Mouse (Mus musculus) kidney, adult 2 months (tissue): ENCODE results near the gene Cd200.

Source experiments
- CTCF ChIP-seq: fragments of 200-500 bp; conservative IDR thresholded peaks from 2 replicates; pipeline ENCODE4 v1.5.1; 2011; ENCODE audit warnings: low read depth, mild to moderate bottlenecking, control low read depth, low read length, moderate library complexity, mixed read lengths; ENCODE audit not compliant: insufficient read depth, insufficient read length
- POLR2A ChIP-seq: fragments of 200-500 bp; IDR thresholded peaks from one replicate; pipeline ENCODE4 v1.6.1; 2011; ENCODE audit warnings: low read depth, low read length, control low read depth

DNA sequence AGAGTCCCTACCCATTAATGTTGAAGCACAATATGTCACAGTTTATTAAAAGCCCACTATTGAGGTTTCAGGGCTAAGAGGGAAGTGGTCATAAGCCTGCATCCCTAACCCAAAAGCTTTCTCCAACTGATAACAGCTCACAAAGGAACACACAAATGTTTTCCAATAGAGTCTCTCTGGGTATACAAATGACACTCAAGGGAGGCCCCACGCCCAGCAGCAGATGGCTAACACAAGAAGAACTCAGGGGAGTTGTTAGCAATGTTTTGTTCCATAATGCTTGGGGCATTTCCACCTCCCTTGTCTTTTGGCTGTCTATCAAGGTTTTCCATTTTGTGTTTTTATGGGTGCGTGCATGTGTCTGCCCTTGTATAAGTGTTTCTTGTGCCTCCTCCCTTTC lies 64.0 kb downstream of the Cd200 start:
- TF ChIP-seq POLR2A (no peak), CTCF (no peak)
